Mouse (Mus musculus) forebrain, postnatal 0 days (tissue): Measurements from ENCODE around the gene Trim33. TPM values are rescaled to one million over a fixed set of nuclear protein-coding genes. Genes with fewer than 3 reads are reported as not detected.
A peak's percentile ranks its signal among the peaks of the same experiment; 100 is the strongest.

ENCODE experiments used
- ATAC-seq: fragments of 200-750 bp; cut with Nextera tagmentation; 2 replicates; pipeline ENCODE4 v1.8.0; 2017; ENCODE audit warnings: mild to moderate bottlenecking, moderate library complexity
- DNase-seq: peaks from one replicate; pipeline ENCODE4 v3.0.0-alpha.2; 2015
- H3K27ac ChIP-seq: fragments of 300-500 bp; sonication (generic); 2 replicates; pipeline ENCODE4 v1.5.1; 2014; ENCODE audit warnings: low read depth, mild to moderate bottlenecking, antibody characterized with exemption, low read length, moderate library complexity, mixed read lengths
- H3K27me3 ChIP-seq: fragments of 300-500 bp; sonication (generic); 2 replicates; pipeline ENCODE4 v1.6.1; 2014; ENCODE audit warnings: mild to moderate bottlenecking, low read length, mixed read lengths; ENCODE audit not compliant: insufficient read depth
- H3K36me3 ChIP-seq: fragments of 300-500 bp; sonication (generic); 2 replicates; pipeline ENCODE4 v1.6.1; 2014; ENCODE audit warnings: mild to moderate bottlenecking, moderate library complexity; ENCODE audit not compliant: insufficient read depth
- H3K4me1 ChIP-seq: fragments of 300-500 bp; sonication (generic); 2 replicates; pipeline ENCODE4 v1.6.1; 2014; ENCODE audit warnings: antibody characterized with exemption; ENCODE audit not compliant: insufficient read depth
- H3K4me2 ChIP-seq: fragments of 300-500 bp; sonication (generic); 2 replicates; pipeline ENCODE4 v1.6.1; 2014; ENCODE audit warnings: low read depth, mild to moderate bottlenecking, moderate library complexity
- H3K4me3 ChIP-seq: fragments of 300-500 bp; sonication (generic); 2 replicates; pipeline ENCODE4 v1.5.1; 2014; ENCODE audit warnings: low read depth, low read length, mixed read lengths
- H3K9ac ChIP-seq: fragments of 300-500 bp; sonication (generic); 2 replicates; pipeline ENCODE4 v1.6.1; 2014; ENCODE audit warnings: mild to moderate bottlenecking
- H3K9me3 ChIP-seq: fragments of 300-500 bp; sonication (generic); 2 replicates; pipeline ENCODE4 v1.6.1; 2016; ENCODE audit warnings: low read length
- CTCF ChIP-seq: sonication (generic); IDR thresholded peaks from 2 replicates; pipeline ENCODE4 v1.5.1; 2016; ENCODE audit warnings: antibody characterized with exemption, control low read depth, low read depth
- WGBS: fragments of 180-500 bp; shearing (Covaris S2); extraction: QIAGEN DNeasy Blood & Tissue Kit; methylation state at CpG from one replicate; pipeline ENCODE4 v1.1.7; 2014; 5-methylcytosine and 5-hydroxymethylcytosine counted together
- polyA plus RNA-seq: library from polyadenylated mRNA; unstranded; fragments of >200 nt; fragmentation: Nextera tagmentation; extraction: Ambion mirVana; gene quantifications from 2 replicates; pipeline ENCODE4 v1.2.1, GENCODE M21; 2015
- total RNA-seq: library from RNA; depleted of rRNA; stranded (reverse); fragments of >200 nt; gene quantifications from 2 replicates; pipeline ENCODE4 v1.2.3, GENCODE M21; 2014

Trim33 gene
- total and polyA plus RNA-seq, 2 experiments from 2014 or later = 12.5 to 65.5 TPM

DNA sequence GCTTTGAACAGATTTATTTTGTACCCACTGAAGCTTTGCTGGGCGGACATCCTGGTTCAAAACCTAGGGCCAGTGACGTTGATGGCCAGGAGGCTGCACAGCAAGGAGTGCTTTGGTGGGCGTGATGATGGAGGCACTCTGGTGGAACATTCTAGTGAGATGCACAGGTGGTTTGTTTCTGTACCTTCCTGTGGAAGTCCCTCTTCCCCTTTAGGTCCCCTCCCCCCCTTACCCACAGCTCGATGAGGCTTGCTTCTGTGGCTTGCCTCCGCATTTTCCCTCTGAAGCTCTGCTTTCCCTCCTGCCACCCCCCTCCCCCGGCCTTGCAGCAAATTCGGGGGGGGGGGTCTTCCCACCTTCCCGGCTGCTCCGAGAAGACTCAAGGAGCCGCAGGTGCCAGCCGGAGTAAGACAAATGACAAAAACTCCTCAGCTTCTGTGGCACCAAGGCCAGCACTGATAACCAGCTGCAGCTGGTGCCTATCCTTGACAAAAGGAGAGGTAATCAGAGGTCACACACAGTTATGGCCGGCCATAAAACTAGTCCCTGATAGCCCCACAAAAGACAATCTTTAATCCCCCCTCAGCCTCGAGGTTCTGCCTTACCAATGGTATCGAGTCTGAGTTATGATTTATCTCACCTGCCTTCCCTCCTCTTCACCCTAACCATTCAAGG, 96.2 kb downstream of the Trim33 start:
- ATAC-seq = no peak

GRCm38 (mm10) chr3:103378018-103378417, 98.9 kb downstream of the Trim33 start:
- TF ChIP-seq CTCF = no peak
- DNase-seq = no peak
- H3K27ac ChIP-seq = no peak overlapping the region

More for the DNA sequence above, 96.2 kb downstream of the Trim33 start:
- Histone ChIP-seq H3K36me3 (no peaks in the 10 kb centered on the region), H3K4me3 (no peak overlapping the region), H3K27me3 (no peaks in the 10 kb centered on the region), H3K4me1 (no peaks in the 10 kb centered on the region), H3K4me2 (no peak overlapping the region), H3K9ac (no peak overlapping the region), H3K27ac (no peak overlapping the region), H3K9me3 (no peaks in the 10 kb centered on the region)
- no peak for TF ChIP-seq CTCF
- DNase-seq = no peak
- 66% methylated on average over 14 of the region's 14 CpGs for WGBS

GRCm38 (mm10) chr3:103379371-103379770, 100.3 kb downstream of the Trim33 start:
- Histone ChIP-seq H3K4me3 (no peak overlapping the region), H3K36me3 (no peaks in the 10 kb centered on the region), H3K9ac (no peak overlapping the region), H3K4me1 (no peaks in the 10 kb centered on the region), H3K27me3 (no peaks in the 10 kb centered on the region), H3K4me2 (no peak overlapping the region), H3K9me3 (no peaks in the 10 kb centered on the region), H3K27ac (no peak overlapping the region)
- WGBS = 66% methylated on average over 3 of the region's 3 CpGs
- ATAC-seq = no peak
- no peak for TF ChIP-seq CTCF
- DNase-seq = no peak

More at GRCm38 (mm10) chr3:103378018-103378417, 98.9 kb downstream of the Trim33 start:
- no peaks in the 10 kb centered on the region for H3K9me3 ChIP-seq
- no peak overlapping the region for H3K9ac ChIP-seq
- ATAC-seq = peak; percentile 59
- no peak overlapping the region for H3K4me3 ChIP-seq
- H3K27me3 ChIP-seq = no peaks in the 10 kb centered on the region
- H3K36me3 ChIP-seq = no peaks in the 10 kb centered on the region
- H3K4me1 ChIP-seq = no peaks in the 10 kb centered on the region
- no peak overlapping the region for H3K4me2 ChIP-seq

DNA sequence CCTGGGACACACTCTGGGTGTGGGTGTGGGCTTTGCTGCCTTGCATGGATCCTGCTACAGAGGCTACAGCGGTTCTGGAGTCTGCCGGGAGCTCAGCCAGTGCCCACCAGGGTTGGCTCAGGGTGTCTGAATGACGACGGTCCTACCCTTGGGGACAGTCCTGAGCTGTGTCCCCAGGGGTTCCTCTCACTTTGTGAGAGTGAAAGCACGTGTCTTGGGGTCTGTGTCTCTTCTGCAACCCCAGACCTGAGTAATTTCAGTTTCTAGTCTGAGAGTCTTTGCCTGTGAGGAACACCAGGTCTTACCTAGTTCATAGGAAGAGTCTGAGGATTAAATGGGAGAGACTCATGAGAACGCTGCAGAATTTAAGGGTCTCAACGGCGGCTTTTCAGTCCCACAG, 101.7 kb downstream of the Trim33 start:
- DNase-seq = no peak
- H3K4me1 ChIP-seq = no peaks in the 10 kb centered on the region
- H3K9me3 ChIP-seq = no peaks in the 10 kb centered on the region
- H3K27me3 ChIP-seq = no peaks in the 10 kb centered on the region
- no peak overlapping the region for H3K9ac ChIP-seq
- H3K4me3 ChIP-seq = no peak overlapping the region
- 86% methylated on average over 8 of the region's 8 CpGs for WGBS
- no peak for ATAC-seq
- no peak overlapping the region for H3K27ac ChIP-seq
- no peak overlapping the region for H3K4me2 ChIP-seq
- TF ChIP-seq CTCF = no peak
- H3K36me3 ChIP-seq = no peaks in the 10 kb centered on the region

DNA sequence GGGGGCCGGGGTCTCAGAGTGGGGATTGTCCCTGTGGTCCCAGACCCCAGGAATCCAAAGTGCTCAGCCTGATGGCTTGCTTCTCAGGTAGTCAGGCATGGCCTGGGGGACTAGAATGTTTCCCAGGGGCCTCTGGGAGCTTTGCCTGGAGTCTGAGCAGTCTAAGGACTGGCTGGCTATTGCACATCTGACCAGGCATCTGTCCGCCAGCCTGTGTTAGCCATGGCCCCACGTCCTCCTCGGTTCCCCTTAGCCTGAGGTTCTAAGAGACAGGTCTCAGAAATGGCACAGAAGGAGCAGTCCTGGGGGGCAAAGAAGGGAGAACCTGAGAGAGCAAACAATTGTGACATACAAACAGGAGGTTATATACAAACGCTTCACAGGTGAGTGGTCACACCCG, 102.3 kb downstream of the Trim33 start:
- Histone ChIP-seq H3K4me1 (no peaks in the 10 kb centered on the region), H3K4me3 (no peak overlapping the region), H3K27ac (no peak overlapping the region), H3K4me2 (no peak overlapping the region), H3K9me3 (no peaks in the 10 kb centered on the region), H3K9ac (no peak overlapping the region), H3K27me3 (no peaks in the 10 kb centered on the region), H3K36me3 (no peaks in the 10 kb centered on the region)
- 94% methylated on average over 6 of the region's 6 CpGs for WGBS
- DNase-seq = no peak
- no peak for ATAC-seq
- no peak for TF ChIP-seq CTCF

- TF ChIP-seq CTCF = peak; percentile 100
- Histone ChIP-seq H3K27ac (no peak overlapping the region), H3K4me2 (no peak overlapping the region), H3K9me3 (no peaks in the 10 kb centered on the region), H3K9ac (no peak overlapping the region), H3K27me3 (no peaks in the 10 kb centered on the region), H3K4me1 (no peaks in the 10 kb centered on the region), H3K4me3 (no peak overlapping the region), H3K36me3 (no peaks in the 10 kb centered on the region)
- WGBS = 18% methylated on average over 17 of the region's 17 CpGs
- ATAC-seq (peak; percentile 89), DNase-seq (peak; percentile 93)
Measured at GRCm38 (mm10) chr3:103382872-103383567, 103.9 kb downstream of the Trim33 start.

DNA sequence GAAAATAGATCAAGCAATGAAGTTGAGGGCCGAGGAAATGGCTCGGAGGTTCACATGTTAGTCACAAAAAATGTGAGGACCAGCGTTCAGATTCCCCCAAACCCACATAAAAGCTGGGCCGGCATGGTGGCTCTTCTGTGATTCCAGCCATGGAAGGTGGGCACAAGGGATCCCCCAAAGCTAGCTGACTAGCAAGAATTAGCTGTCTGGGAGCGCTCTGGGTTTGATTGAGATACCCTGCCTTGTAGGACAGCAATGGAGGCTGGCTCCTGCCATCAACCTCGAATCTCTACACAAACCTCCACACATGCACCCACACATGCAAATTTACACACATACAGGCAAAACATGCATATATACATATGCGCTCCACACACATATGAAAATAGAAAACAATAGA, 105.4 kb downstream of the Trim33 start:
- TF ChIP-seq CTCF = no peak
- no peak overlapping the region for H3K9ac ChIP-seq
- no peak overlapping the region for H3K27ac ChIP-seq
- WGBS = 90% methylated on average over 7 of the region's 7 CpGs
- H3K9me3 ChIP-seq = no peaks in the 10 kb centered on the region
- H3K27me3 ChIP-seq = no peaks in the 10 kb centered on the region
- no peak overlapping the region for H3K4me2 ChIP-seq
- no peaks in the 10 kb centered on the region for H3K36me3 ChIP-seq
- DNase-seq = no peak
- no peak for ATAC-seq
- H3K4me1 ChIP-seq = no peaks in the 10 kb centered on the region
- no peak overlapping the region for H3K4me3 ChIP-seq
